Mouse (Mus musculus) liver, embryonic 11.5 days (tissue): Measurements from ENCODE around the gene Parn. TPM values are rescaled to one million over a fixed set of nuclear protein-coding genes. Genes with fewer than 3 reads are reported as not detected.

Experiments
- ATAC-seq: fragments of 200-750 bp; cut with Nextera tagmentation; replicated peaks from 2 replicates; pipeline ENCODE4 v1.8.0; 2017; ENCODE audit warnings: moderate number of reproducible peaks, mild to moderate bottlenecking, moderate TSS enrichment, moderate library complexity; ENCODE audit not compliant: low FRiP score
- DNase-seq: peaks from one replicate; pipeline ENCODE4 v3.0.0-alpha.2; 2017; ENCODE audit warnings: low spot score
- H3K27ac ChIP-seq: fragments of 300-500 bp; sonication (generic); 2 replicates; pipeline ENCODE4 v1.5.1; 2014; ENCODE audit warnings: mild to moderate bottlenecking, low read depth, low read length, control low read depth
- H3K27me3 ChIP-seq: fragments of 300-500 bp; sonication (generic); replicated peaks from 2 replicates; pipeline ENCODE4 v1.6.1; 2014; ENCODE audit warnings: low read length, mixed read lengths; ENCODE audit not compliant: control insufficient read depth, insufficient read depth
- H3K36me3 ChIP-seq: fragments of 300-500 bp; sonication (generic); 2 replicates; pipeline ENCODE4 v1.6.1; 2014; ENCODE audit warnings: mild to moderate bottlenecking, low read length, moderate library complexity, mixed read lengths; ENCODE audit not compliant: control insufficient read depth, insufficient read depth
- H3K4me1 ChIP-seq: fragments of 300-500 bp; sonication (generic); replicated peaks from 2 replicates; pipeline ENCODE4 v1.6.1; 2014; ENCODE audit warnings: low read length, mixed read lengths; ENCODE audit not compliant: control insufficient read depth, insufficient read depth
- H3K4me2 ChIP-seq: fragments of 300-500 bp; sonication (generic); 2 replicates; pipeline ENCODE4 v1.6.1; 2014; ENCODE audit warnings: mild to moderate bottlenecking, control low read depth, moderate library complexity
- H3K4me3 ChIP-seq: fragments of 300-500 bp; sonication (generic); 2 replicates; pipeline ENCODE4 v1.5.1; 2014; ENCODE audit warnings: low read depth, low read length, control low read depth
- H3K9ac ChIP-seq: fragments of 300-500 bp; sonication (generic); 2 replicates; pipeline ENCODE4 v1.6.1; 2014; ENCODE audit warnings: low read depth, low read length, control low read depth
- H3K9me3 ChIP-seq: fragments of 300-500 bp; sonication (generic); 2 replicates; pipeline ENCODE4 v1.6.1; 2016; ENCODE audit warnings: low read length, inconsistent platforms, mixed read lengths; ENCODE audit not compliant: control insufficient read depth
- WGBS: fragments of 180-500 bp; shearing (Covaris S2); extraction: QIAGEN DNeasy Blood & Tissue Kit; methylation state at CpG from one replicate; pipeline ENCODE4 v1.1.7; 2014; 5-methylcytosine and 5-hydroxymethylcytosine counted together
- polyA plus RNA-seq: library from polyadenylated mRNA; unstranded; fragments of >200 nt; fragmentation: Nextera tagmentation; extraction: Ambion mirVana; gene quantifications from 2 replicates; pipeline ENCODE4 v1.2.1, GENCODE M21; 2014

Gene Parn
- polyA plus RNA-seq, 1 experiment from 2014 or later, result 43.9 TPM

- Histone ChIP-seq H3K9ac (no peak overlapping the region), H3K4me3 (no peak overlapping the region), H3K27ac (no peak overlapping the region), H3K27me3 (no peaks in the 10 kb centered on the region), H3K36me3 (no peaks in the 10 kb centered on the region), H3K4me1 (no peaks in the 10 kb centered on the region), H3K4me2 (no peak overlapping the region), H3K9me3 (no peaks in the 10 kb centered on the region)
- 67% methylated on average over 5 of the region's 5 CpGs for WGBS
- ATAC-seq (no peak), DNase-seq (no peak)
These were observed 162.9 kb downstream of the Parn start for GRCm38 (mm10) chr16:13505055-13505454.

GRCm38 (mm10) chr16:13504476-13504875, 163.5 kb downstream of the Parn start:
- 70% methylated on average over 3 of the region's 3 CpGs for WGBS
- H3K27ac ChIP-seq, result no peak overlapping the region
- no peaks in the 10 kb centered on the region for H3K27me3 ChIP-seq
- H3K4me3 ChIP-seq, result no peak overlapping the region
- H3K36me3 ChIP-seq, result no peaks in the 10 kb centered on the region
- H3K4me2 ChIP-seq, result no peak overlapping the region
- DNase-seq, result no peak
- no peak overlapping the region for H3K9ac ChIP-seq
- H3K9me3 ChIP-seq, result no peaks in the 10 kb centered on the region
- no peak for ATAC-seq
- H3K4me1 ChIP-seq, result no peaks in the 10 kb centered on the region

DNA sequence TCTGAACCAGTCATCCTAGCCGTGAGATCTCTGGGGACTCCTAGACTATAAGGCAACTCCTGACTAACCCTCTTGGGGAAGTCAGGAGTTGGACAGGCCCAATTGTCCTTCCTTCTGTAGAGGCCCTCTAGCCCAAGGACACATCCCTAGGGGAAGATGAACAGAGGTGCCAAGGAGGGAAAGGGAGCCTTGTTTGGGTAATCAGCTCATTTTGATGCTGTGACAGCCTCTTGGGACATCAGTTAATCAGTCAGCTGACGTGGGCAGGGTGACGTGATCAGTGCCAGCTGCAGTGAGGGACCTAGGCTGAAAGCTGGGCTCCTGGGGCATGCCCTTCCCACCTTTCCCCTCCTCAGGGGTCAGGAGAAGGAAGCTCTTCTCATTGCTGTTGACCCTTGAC, 169.0 kb downstream of the Parn start:
- 75% methylated on average over 3 of the region's 3 CpGs for WGBS

GRCm38 (mm10) chr16:13493981-13494380, 174.0 kb downstream of the Parn start:
- ATAC-seq (no peak), DNase-seq (no peak)
- no peaks in the 10 kb centered on the region for H3K27me3 ChIP-seq
- H3K4me3 ChIP-seq, result no peak overlapping the region
- H3K36me3 ChIP-seq, result no peaks in the 10 kb centered on the region
- no peak overlapping the region for H3K9ac ChIP-seq
- WGBS, result 77% methylated on average over 3 of the region's 3 CpGs
- H3K4me2 ChIP-seq, result no peak overlapping the region
- no peaks in the 10 kb centered on the region for H3K4me1 ChIP-seq
- no peak overlapping the region for H3K27ac ChIP-seq
- no peaks in the 10 kb centered on the region for H3K9me3 ChIP-seq

More for the DNA sequence above, 169.0 kb downstream of the Parn start:
- Histone ChIP-seq H3K9ac (no peak overlapping the region), H3K4me2 (no peak overlapping the region), H3K9me3 (no peaks in the 10 kb centered on the region), H3K27me3 (no peaks in the 10 kb centered on the region), H3K36me3 (no peaks in the 10 kb centered on the region), H3K4me1 (no peaks in the 10 kb centered on the region), H3K27ac (no peak overlapping the region), H3K4me3 (no peak overlapping the region)
- no peak for ATAC-seq
- no peak for DNase-seq

DNA sequence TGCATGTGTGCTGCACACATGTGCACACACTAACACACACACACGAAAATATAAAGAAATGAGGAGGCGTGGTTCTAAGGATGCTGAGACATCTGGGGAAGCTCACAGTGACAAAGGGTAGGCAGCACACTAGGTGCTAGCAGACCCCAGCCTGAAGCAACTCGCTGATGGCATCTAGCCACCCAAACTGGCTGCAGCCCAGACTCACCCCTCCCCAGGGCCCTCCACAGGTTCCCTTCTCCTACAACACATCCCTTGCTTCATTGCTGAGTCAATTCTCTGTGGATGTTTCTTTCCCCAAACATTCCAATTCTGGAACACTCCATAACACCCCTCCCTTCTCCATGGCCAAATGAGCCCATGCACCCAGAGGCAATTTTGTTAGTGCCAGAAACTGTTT, 175.0 kb downstream of the Parn start:
- ATAC-seq (no peak), DNase-seq (no peak)
- Histone ChIP-seq H3K9ac (no peak overlapping the region), H3K4me1 (no peaks in the 10 kb centered on the region), H3K4me3 (no peak overlapping the region), H3K4me2 (no peak overlapping the region), H3K27me3 (no peaks in the 10 kb centered on the region), H3K36me3 (no peaks in the 10 kb centered on the region), H3K27ac (no peak overlapping the region), H3K9me3 (no peaks in the 10 kb centered on the region)
- 60% methylated on average over 3 of the region's 3 CpGs for WGBS

- Histone ChIP-seq H3K4me3 (no peak overlapping the region), H3K27ac (no peak overlapping the region), H3K36me3 (no peaks in the 10 kb centered on the region), H3K4me2 (no peak overlapping the region), H3K9me3 (no peaks in the 10 kb centered on the region), H3K27me3 (no peaks in the 10 kb centered on the region), H3K4me1 (no peaks in the 10 kb centered on the region), H3K9ac (no peak overlapping the region)
- WGBS, result 76% methylated on average over 3 of the region's 3 CpGs
- ATAC-seq, result no peak
- DNase-seq, result no peak
These were observed 176.2 kb downstream of the Parn start for GRCm38 (mm10) chr16:13491776-13492175.

Other genes with a start within 250 kb of the Parn start
- 28.6 and 28.8 TPM in 2 replicates for gene Bfar, start 3.7 kb upstream of the Parn start, polyA plus RNA-seq
- 4.9 and 5.2 TPM in 2 replicates for gene 3110001I22Rik, start 3.8 kb upstream of the Parn start, polyA plus RNA-seq
- gene Pla2g10, start 62.8 kb upstream of the Parn start, polyA plus RNA-seq, result 0.48 and 1.2 TPM in 2 replicates
- gene Rrn3, start 112.5 kb upstream of the Parn start, polyA plus RNA-seq, result 67.1 and 77.2 TPM in 2 replicates
- 83.8 and 84.4 TPM in 2 replicates for gene Ntan1, start 150.7 kb upstream of the Parn start, polyA plus RNA-seq
- 48.2 and 57.2 TPM in 2 replicates for gene Pdxdc1, start 235.0 kb upstream of the Parn start, polyA plus RNA-seq
- 1.9 and 3.1 TPM in 2 replicates for gene Mpv17l, start 235.0 kb upstream of the Parn start, polyA plus RNA-seq